Mouse (Mus musculus): ENCODE data around the gene Mrpl4. TPM values are rescaled to one million over a fixed set of nuclear protein-coding genes. Genes with fewer than 3 reads are reported as not detected.

Mrpl4 gene
- 145 and 159 TPM in 2 replicates for polyA plus RNA-seq (2015; fragmentation: Nextera tagmentation; extraction: Ambion mirVana)

GRCm38 (mm10) chr9:21002627-21003551, at the start of gene Mrpl4:
Gene Mrpl4, plus strand, starts transcription at chr9:21002738.
- Histone ChIP-seq H3K27me3 (replicated peaks) (no peaks in the 10 kb centered on the region), H3K36me3 (peaks cover 22% of the 10 kb centered on the region), H3K4me3 (replicated peaks) (peak within 1 kb of the TSS; percentile 79), H3K4me2 (replicated peaks) (peak within 1 kb of the TSS; percentile 69), H3K4me1 (replicated peaks) (0 out of 2 replicates have a peak, but pooled peaks cover 2% of the 10 kb centered on the region), H3K9ac (peak within 1 kb of the TSS; percentile 80), H3K27ac (peak within 1 kb of the TSS; percentile 86), H3K9me3 (no peaks in the 10 kb centered on the region)
- ATAC-seq, result peak; percentile 90
- WGBS, result under 1% methylated on average over 72 of the region's 72 CpGs

- Histone ChIP-seq H3K36me3 (no peaks in the 10 kb centered on the region), H3K27me3 (replicated peaks) (no peaks in the 10 kb centered on the region), H3K4me2 (replicated peaks) (no peak overlapping the region), H3K4me1 (replicated peaks) (0 out of 2 replicates have a peak, but pooled peaks cover 3% of the 10 kb centered on the region), H3K9ac (no peak overlapping the region), H3K4me3 (replicated peaks) (no peak overlapping the region), H3K27ac (no peak overlapping the region), H3K9me3 (no peaks in the 10 kb centered on the region)
- ATAC-seq, result no peak
- WGBS, result 83% methylated on average over 3 of the region's 3 CpGs
Measured at GRCm38 (mm10) chr9:20956989-20957388, 45.5 kb upstream of the Mrpl4 start.

- no peaks in the 10 kb centered on the region for H3K4me1 ChIP-seq (replicated peaks)
- 90% methylated on average over 2 of the region's 2 CpGs for WGBS
- no peaks in the 10 kb centered on the region for H3K36me3 ChIP-seq
- no peaks in the 10 kb centered on the region for H3K9me3 ChIP-seq
- no peak within 1 kb of the TSS for H3K27ac ChIP-seq
- H3K4me3 ChIP-seq (replicated peaks), result no peak within 1 kb of the TSS
- H3K9ac ChIP-seq, result no peak within 1 kb of the TSS
- no peaks in the 10 kb centered on the region for H3K27me3 ChIP-seq (replicated peaks)
- ATAC-seq, result no peak
- no peak within 1 kb of the TSS for H3K4me2 ChIP-seq (replicated peaks)
Measured at GRCm38 (mm10) chr9:20959430-20959938, 43.1 kb upstream of the Mrpl4 start, which contains the start of gene Dnmt1. Gene Dnmt1, minus strand, starts transcription at chr9:20959888.

GRCm38 (mm10) chr9:20961557-20961956, 41.0 kb upstream of the Mrpl4 start:
- Histone ChIP-seq H3K36me3 (peaks cover 7% of the 10 kb centered on the region; the same call in 1 of the 2 replicates), H3K9me3 (no peaks in the 10 kb centered on the region), H3K27ac (no peak overlapping the region), H3K27me3 (replicated peaks) (no peaks in the 10 kb centered on the region), H3K4me2 (replicated peaks) (no peak overlapping the region), H3K9ac (no peak overlapping the region), H3K4me3 (replicated peaks) (no peak overlapping the region), H3K4me1 (replicated peaks) (no peaks in the 10 kb centered on the region)
- 64% methylated on average over 9 of the region's 9 CpGs for WGBS
- no peak for ATAC-seq

- Histone ChIP-seq H3K4me3 (replicated peaks) (no peak overlapping the region), H3K9me3 (no peaks in the 10 kb centered on the region), H3K4me1 (replicated peaks) (no peaks in the 10 kb centered on the region), H3K4me2 (replicated peaks) (no peak overlapping the region), H3K27ac (no peak overlapping the region), H3K27me3 (replicated peaks) (no peaks in the 10 kb centered on the region), H3K9ac (no peak overlapping the region), H3K36me3 (peaks cover 29% of the 10 kb centered on the region)
- no peak for ATAC-seq
- WGBS, result 79% methylated on average over 4 of the region's 4 CpGs
Measured at GRCm38 (mm10) chr9:20965606-20966005, 36.9 kb upstream of the Mrpl4 start.

- no peak overlapping the region for H3K4me3 ChIP-seq (replicated peaks)
- H3K4me2 ChIP-seq (replicated peaks), result no peak overlapping the region
- no peaks in the 10 kb centered on the region for H3K4me1 ChIP-seq (replicated peaks)
- peaks cover 29% of the 10 kb centered on the region for H3K36me3 ChIP-seq
- no peaks in the 10 kb centered on the region for H3K9me3 ChIP-seq
- H3K9ac ChIP-seq, result no peak overlapping the region
- no peak overlapping the region for H3K27ac ChIP-seq
- WGBS, result 83% methylated on average over 3 of the region's 3 CpGs
- H3K27me3 ChIP-seq (replicated peaks), result no peaks in the 10 kb centered on the region
- no peak for ATAC-seq
Measured at GRCm38 (mm10) chr9:20966008-20966407, 36.5 kb upstream of the Mrpl4 start.

- no peak overlapping the region for H3K27ac ChIP-seq
- peaks cover 29% of the 10 kb centered on the region for H3K36me3 ChIP-seq
- no peaks in the 10 kb centered on the region for H3K27me3 ChIP-seq (replicated peaks)
- H3K4me2 ChIP-seq (replicated peaks), result no peak overlapping the region
- 83% methylated on average over 5 of the region's 5 CpGs for WGBS
- ATAC-seq, result no peak
- peaks cover 6% of the 10 kb centered on the region; the same call in 1 of the 2 replicates for H3K4me1 ChIP-seq (replicated peaks)
- no peak overlapping the region for H3K9ac ChIP-seq
- H3K4me3 ChIP-seq (replicated peaks), result no peak overlapping the region
- no peaks in the 10 kb centered on the region for H3K9me3 ChIP-seq
Measured at GRCm38 (mm10) chr9:20966747-20967146, 35.8 kb upstream of the Mrpl4 start.

- H3K9ac ChIP-seq, result no peak overlapping the region
- WGBS, result 40% methylated on average over 7 of the region's 7 CpGs
- H3K9me3 ChIP-seq, result no peaks in the 10 kb centered on the region
- H3K4me2 ChIP-seq (replicated peaks), result peak overlapping the region; percentile 91
- peaks cover 20% of the 10 kb centered on the region for H3K36me3 ChIP-seq
- H3K4me3 ChIP-seq (replicated peaks), result peak overlapping the region; percentile 6; the same call in 1 of the 2 replicates
- H3K27me3 ChIP-seq (replicated peaks), result no peaks in the 10 kb centered on the region
- H3K27ac ChIP-seq, result peak overlapping the region; percentile 86
- ATAC-seq, result peak; percentile 5
- peaks cover 35% of the 10 kb centered on the region for H3K4me1 ChIP-seq (replicated peaks)
Measured at GRCm38 (mm10) chr9:20971751-20972140, 30.8 kb upstream of the Mrpl4 start.

GRCm38 (mm10) chr9:20972141-20972992, 30.2 kb upstream of the Mrpl4 start:
- H3K4me1 ChIP-seq (replicated peaks), result peaks cover 40% of the 10 kb centered on the region
- H3K9me3 ChIP-seq, result no peaks in the 10 kb centered on the region
- H3K4me3 ChIP-seq (replicated peaks), result peak overlapping the region; percentile 6
- H3K36me3 ChIP-seq, result peaks cover 14% of the 10 kb centered on the region
- H3K27me3 ChIP-seq (replicated peaks), result no peaks in the 10 kb centered on the region
- H3K27ac ChIP-seq, result peak overlapping the region; percentile 86
- ATAC-seq, result peak; percentile 31
- WGBS, result 34% methylated on average over 28 of the region's 28 CpGs
- H3K9ac ChIP-seq, result peak overlapping the region; percentile 11
- H3K4me2 ChIP-seq (replicated peaks), result peak overlapping the region; percentile 91

- Histone ChIP-seq H3K9ac (peak overlapping the region; percentile 11; the same call in 1 of the 2 replicates), H3K27me3 (replicated peaks) (no peaks in the 10 kb centered on the region), H3K9me3 (no peaks in the 10 kb centered on the region), H3K4me3 (replicated peaks) (peak overlapping the region; percentile 23), H3K4me2 (replicated peaks) (peak overlapping the region; percentile 91), H3K27ac (peak overlapping the region; percentile 86), H3K36me3 (peaks cover 6% of the 10 kb centered on the region; the same call in 1 of the 2 replicates), H3K4me1 (replicated peaks) (peaks cover 40% of the 10 kb centered on the region)
- ATAC-seq, result no peak
- 69% methylated on average over 4 of the region's 4 CpGs for WGBS
Measured at GRCm38 (mm10) chr9:20973001-20973681, 29.4 kb upstream of the Mrpl4 start.

- Histone ChIP-seq H3K4me1 (replicated peaks) (peaks cover 44% of the 10 kb centered on the region), H3K4me3 (replicated peaks) (peak overlapping the region; percentile 23), H3K36me3 (0 out of 2 replicates have a peak, but pooled peaks cover 4% of the 10 kb centered on the region), H3K9me3 (no peaks in the 10 kb centered on the region), H3K4me2 (replicated peaks) (peak overlapping the region; percentile 91), H3K9ac (no peak overlapping the region), H3K27ac (peak overlapping the region; percentile 86; the same call in 1 of the 2 replicates), H3K27me3 (replicated peaks) (no peaks in the 10 kb centered on the region)
- no peak for ATAC-seq
- WGBS, result 57% methylated on average over 6 of the region's 6 CpGs
Measured at GRCm38 (mm10) chr9:20973682-20974075, 28.9 kb upstream of the Mrpl4 start.
